Mouse (Mus musculus) intestine, embryonic 16.5 days (tissue): ENCODE results near the gene Phf2. TPM values are rescaled to one million over a fixed set of nuclear protein-coding genes. Genes with fewer than 3 reads are reported as not detected.

Experiments
- ATAC-seq: fragments of 200-750 bp; cut with Nextera tagmentation; 2 replicates; pipeline ENCODE4 v1.8.0; 2017; ENCODE audit warnings: moderate TSS enrichment, moderate library complexity
- H3K27ac ChIP-seq: fragments of 300-500 bp; sonication (generic); 2 replicates; pipeline ENCODE4 v1.5.1; 2014; ENCODE audit warnings: mild to moderate bottlenecking, low read length
- H3K27me3 ChIP-seq: fragments of 300-500 bp; sonication (generic); replicated peaks from 2 replicates; pipeline ENCODE4 v1.6.1; 2014; ENCODE audit warnings: low read length, control low read depth, mixed read lengths; ENCODE audit not compliant: control insufficient read depth, insufficient read depth
- H3K36me3 ChIP-seq: fragments of 300-500 bp; sonication (generic); 2 replicates; pipeline ENCODE4 v1.6.1; 2014; ENCODE audit warnings: low read length, control low read depth; ENCODE audit not compliant: control insufficient read depth, insufficient read depth
- H3K4me1 ChIP-seq: fragments of 300-500 bp; sonication (generic); 2 replicates; pipeline ENCODE4 v1.6.1; 2014; ENCODE audit warnings: low read length, control low read depth, mixed read lengths; ENCODE audit not compliant: control insufficient read depth, insufficient read depth
- H3K4me2 ChIP-seq: fragments of 300-500 bp; sonication (generic); 2 replicates; pipeline ENCODE4 v1.6.1; 2014; ENCODE audit warnings: low read depth, low read length, control low read depth
- H3K4me3 ChIP-seq: fragments of 300-500 bp; sonication (generic); 2 replicates; pipeline ENCODE4 v1.5.1; 2014; ENCODE audit warnings: mild to moderate bottlenecking, low read length
- H3K9ac ChIP-seq: fragments of 300-500 bp; sonication (generic); 2 replicates; pipeline ENCODE4 v1.6.1; 2014; ENCODE audit warnings: low read depth, low read length
- H3K9me3 ChIP-seq: fragments of 300-500 bp; sonication (generic); 2 replicates; pipeline ENCODE4 v1.6.1; 2016; ENCODE audit warnings: low read length, control low read depth; ENCODE audit not compliant: control insufficient read depth
- WGBS: fragments of 180-500 bp; shearing (Covaris S2); extraction: QIAGEN DNeasy Blood & Tissue Kit; methylation state at CpG from one replicate; pipeline ENCODE4 v1.1.7; 2014; 5-methylcytosine and 5-hydroxymethylcytosine counted together
- polyA plus RNA-seq: library from polyadenylated mRNA; unstranded; fragments of >200 nt; fragmentation: Nextera tagmentation; extraction: Ambion mirVana; gene quantifications from 2 replicates; pipeline ENCODE4 v1.2.1, GENCODE M21; 2015

Phf2 gene
- polyA plus RNA-seq, 1 experiment from 2014 or later: 3.9 TPM

DNA sequence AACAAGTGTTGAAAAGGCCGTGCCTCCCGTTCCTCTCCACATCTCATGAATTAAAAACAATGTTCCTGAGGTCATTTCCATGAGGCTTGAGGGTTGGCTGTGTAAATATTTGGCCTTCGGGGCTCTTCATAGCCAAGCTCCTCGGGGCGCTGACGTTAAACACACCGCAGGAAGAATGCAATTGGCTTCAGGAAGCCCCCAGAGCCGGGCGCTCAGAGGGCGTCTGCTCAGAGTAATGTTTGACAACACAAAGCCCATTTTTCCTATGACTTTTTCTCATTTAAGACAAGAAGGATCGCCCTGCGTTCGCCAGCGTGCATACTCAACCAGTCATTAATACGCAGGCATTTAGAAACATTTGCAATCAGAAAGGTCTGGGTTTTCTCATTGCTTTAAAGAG, 114.2 kb downstream of the Phf2 start:
- H3K9me3 ChIP-seq: no peaks in the 10 kb centered on the region
- H3K4me1 ChIP-seq: no peaks in the 10 kb centered on the region
- WGBS: 23% methylated on average over 15 of the region's 15 CpGs
- 0 out of 2 replicates have a peak, but pooled peaks cover 2% of the 10 kb centered on the region for H3K27me3 ChIP-seq
- no peak overlapping the region for H3K27ac ChIP-seq
- no peaks in the 10 kb centered on the region for H3K36me3 ChIP-seq
- no peak overlapping the region for H3K4me2 ChIP-seq
- no peak overlapping the region for H3K4me3 ChIP-seq
- H3K9ac ChIP-seq: no peak overlapping the region
- no peak for ATAC-seq

Other genes starting within 250 kb of the Phf2 start
- gene Ptpdc1, start 245.5 kb downstream of the Phf2 start, polyA plus RNA-seq: 4.1 and 4.2 TPM in 2 replicates
- gene Barx1, start 208.1 kb downstream of the Phf2 start, polyA plus RNA-seq: 0.10 and 0.18 TPM in 2 replicates
- gene Fam120a, start 96.9 kb upstream of the Phf2 start, polyA plus RNA-seq: 25.7 and 26.0 TPM in 2 replicates